Mouse (Mus musculus): ENCODE measurements around the gene Pdgfa. TPM values are rescaled to one million over a fixed set of nuclear protein-coding genes. Genes with fewer than 3 reads are reported as not detected.

Pdgfa gene
- polyA plus RNA-seq, 1 experiment from 2014 or later, result 17.5 TPM

DNA sequence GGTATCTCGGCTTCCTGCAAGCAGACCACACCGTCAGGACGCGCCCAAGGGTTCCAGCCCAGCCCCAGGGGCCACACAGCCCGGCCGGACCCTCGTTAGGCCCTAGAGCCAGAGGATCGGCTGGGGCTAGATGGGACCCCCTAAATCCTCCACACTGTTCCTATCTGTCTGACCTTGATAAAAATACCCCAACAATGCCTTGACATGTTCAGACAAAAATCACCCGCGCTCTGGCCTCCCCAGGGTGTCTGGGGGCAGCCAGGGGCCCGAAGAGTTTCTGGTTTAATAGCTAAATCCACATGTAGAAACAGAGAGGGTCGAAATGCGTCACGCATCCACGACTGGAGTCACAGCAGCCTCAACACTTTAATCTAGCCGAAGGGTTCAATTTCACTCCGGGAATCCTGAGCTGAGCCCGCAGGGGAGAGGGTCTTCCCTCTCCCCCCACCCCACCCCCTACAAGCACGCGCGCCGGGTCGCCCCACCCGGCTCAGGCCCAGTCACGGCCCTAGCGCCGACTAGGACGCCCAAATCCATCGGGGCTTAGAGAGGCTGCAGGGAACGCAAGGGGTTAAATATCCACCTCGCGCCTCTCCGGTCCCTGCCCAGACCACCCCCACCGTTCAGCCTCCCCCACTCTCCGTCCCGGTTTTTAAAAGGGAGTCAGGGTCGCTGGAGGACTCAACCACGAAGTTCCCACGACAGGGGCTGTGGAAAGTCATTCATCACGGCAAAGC lies 3.6 kb downstream of the Pdgfa start:
- 1% methylated on average over 40 of the region's 40 CpGs for WGBS
- ATAC-seq (replicated peaks), result no peak
- Histone ChIP-seq H3K4me3 (peak overlapping the region; percentile 84), H3K4me1 (peaks cover 59% of the 10 kb centered on the region), H3K27me3 (peaks cover 48% of the 10 kb centered on the region), H3K36me3 (no peaks in the 10 kb centered on the region), H3K9me3 (no peaks in the 10 kb centered on the region), H3K4me2 (replicated peaks) (peak overlapping the region; percentile 89), H3K27ac (replicated peaks) (no peak overlapping the region), H3K9ac (replicated peaks) (peak overlapping the region; percentile 77)

DNA sequence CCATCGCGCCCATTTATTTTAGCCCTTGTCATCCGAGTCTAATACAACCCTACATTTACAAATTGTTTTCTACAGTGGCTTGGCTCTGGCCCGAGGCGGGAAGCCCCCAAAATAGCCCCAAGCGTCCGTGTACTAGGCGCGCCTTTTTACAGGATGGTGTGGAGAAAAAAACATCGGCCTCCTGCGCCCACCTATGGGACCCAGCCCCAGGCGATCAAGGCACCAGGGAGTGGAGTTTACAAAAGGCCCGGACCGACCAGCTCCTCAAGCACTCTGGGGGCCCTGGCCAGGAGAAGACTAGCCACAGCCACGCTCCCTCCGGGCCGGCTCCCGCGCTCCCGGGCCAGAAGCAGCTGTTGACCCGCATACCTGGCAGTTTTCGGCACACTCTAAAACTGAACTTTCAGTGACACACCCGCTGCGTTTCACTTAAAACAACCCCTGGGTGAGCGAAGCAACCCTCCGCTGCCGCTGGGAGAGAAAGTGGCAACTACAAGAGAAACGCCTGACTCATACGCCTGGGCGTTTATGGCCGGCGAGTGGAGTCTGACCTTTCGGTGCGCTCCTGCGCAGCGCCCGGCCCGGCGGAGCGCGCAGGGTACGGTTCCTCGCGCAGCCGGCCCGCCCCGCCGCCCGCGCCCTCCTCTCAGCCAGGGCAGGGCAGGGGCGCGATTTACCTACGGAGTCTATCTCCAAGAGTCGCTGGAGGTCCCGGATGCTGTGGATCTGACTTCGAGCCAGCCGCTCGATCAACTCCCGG lies 4.4 kb downstream of the Pdgfa start:
- H3K4me3 ChIP-seq, result peak overlapping the region; percentile 84
- H3K4me1 ChIP-seq, result peaks cover 54% of the 10 kb centered on the region
- no peak for ATAC-seq (replicated peaks)
- peaks cover 41% of the 10 kb centered on the region for H3K27me3 ChIP-seq
- 4% methylated on average over 59 of the region's 59 CpGs for WGBS
- H3K36me3 ChIP-seq, result no peaks in the 10 kb centered on the region
- H3K27ac ChIP-seq (replicated peaks), result no peak overlapping the region
- H3K9ac ChIP-seq (replicated peaks), result peak overlapping the region; percentile 77
- peak overlapping the region; percentile 89 for H3K4me2 ChIP-seq (replicated peaks)
- H3K9me3 ChIP-seq, result no peaks in the 10 kb centered on the region

DNA sequence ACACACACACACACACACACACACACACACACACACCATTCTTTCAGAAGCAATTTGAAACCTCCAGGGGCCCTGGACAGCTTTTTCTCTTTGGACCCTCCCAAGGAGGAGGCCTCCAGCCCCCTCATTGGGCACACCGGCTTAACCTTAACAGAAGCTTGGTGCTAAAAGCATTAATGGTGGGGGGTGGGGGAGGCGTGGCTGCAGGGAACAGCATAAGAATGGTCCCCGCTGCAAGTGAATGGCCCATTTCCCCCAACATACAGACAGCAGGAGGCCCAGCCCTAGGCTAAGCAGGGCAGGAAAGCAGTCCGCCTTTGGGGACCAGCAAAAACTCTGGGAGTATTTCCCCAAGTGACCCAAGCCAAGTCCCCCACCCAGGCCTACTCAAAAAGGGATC lies 5.4 kb downstream of the Pdgfa start:
- no peaks in the 10 kb centered on the region for H3K9me3 ChIP-seq
- no peak overlapping the region for H3K4me2 ChIP-seq (replicated peaks)
- peaks cover 30% of the 10 kb centered on the region for H3K27me3 ChIP-seq
- ATAC-seq (replicated peaks), result no peak
- H3K4me3 ChIP-seq, result no peak overlapping the region
- H3K27ac ChIP-seq (replicated peaks), result no peak overlapping the region
- no peaks in the 10 kb centered on the region for H3K36me3 ChIP-seq
- H3K4me1 ChIP-seq, result peaks cover 44% of the 10 kb centered on the region
- 26% methylated on average over 4 of the region's 4 CpGs for WGBS
- no peak overlapping the region for H3K9ac ChIP-seq (replicated peaks)

DNA sequence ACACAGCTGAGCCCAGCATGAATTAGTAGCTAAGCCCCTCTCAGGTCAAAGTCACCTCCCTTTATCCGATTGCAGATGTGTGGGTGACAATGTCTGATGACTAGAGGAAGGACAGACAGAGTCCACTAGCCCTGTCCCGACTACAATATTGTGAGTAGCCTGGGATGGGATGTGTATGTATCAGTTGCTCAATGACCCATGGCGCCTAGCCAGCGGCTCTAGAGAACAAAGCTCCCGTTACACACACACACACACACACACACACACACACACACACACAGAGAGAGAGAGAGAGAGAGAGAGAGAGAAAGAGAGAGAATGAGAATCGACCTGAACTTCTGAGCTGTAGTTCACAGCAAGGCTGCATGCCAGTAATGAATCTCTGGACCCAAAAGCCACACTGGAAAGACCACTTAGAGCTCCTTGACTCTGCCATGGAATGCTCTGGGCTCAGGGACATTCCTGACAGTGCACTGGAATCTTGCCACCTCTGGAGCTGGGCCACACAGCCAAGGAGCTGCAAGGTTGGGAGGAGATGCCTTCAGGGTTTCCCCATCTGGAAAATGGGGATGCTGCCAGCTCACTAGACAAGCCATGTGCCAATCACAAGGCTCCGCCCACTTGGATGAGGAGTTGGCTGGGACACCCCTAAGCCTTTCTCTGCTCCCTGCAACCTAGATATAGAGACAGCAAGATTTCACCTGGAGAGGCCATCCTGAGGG lies 6.3 kb downstream of the Pdgfa start:
- no peaks in the 10 kb centered on the region for H3K9me3 ChIP-seq
- H3K36me3 ChIP-seq, result no peaks in the 10 kb centered on the region
- H3K4me1 ChIP-seq, result peaks cover 35% of the 10 kb centered on the region
- 69% methylated on average over 7 of the region's 7 CpGs for WGBS
- H3K9ac ChIP-seq (replicated peaks), result no peak overlapping the region
- no peak overlapping the region for H3K27ac ChIP-seq (replicated peaks)
- no peak overlapping the region for H3K4me3 ChIP-seq
- ATAC-seq (replicated peaks), result no peak
- no peak overlapping the region for H3K4me2 ChIP-seq (replicated peaks)
- H3K27me3 ChIP-seq, result peaks cover 21% of the 10 kb centered on the region

GRCm38 (mm10) chr5:138989567-138989966 lies 7.6 kb downstream of the Pdgfa start:
- 66% methylated on average over 6 of the region's 6 CpGs for WGBS
- no peak overlapping the region for H3K27ac ChIP-seq (replicated peaks)
- H3K27me3 ChIP-seq, result peaks cover 21% of the 10 kb centered on the region
- no peak overlapping the region for H3K4me3 ChIP-seq
- H3K4me1 ChIP-seq, result peaks cover 33% of the 10 kb centered on the region
- no peak overlapping the region for H3K4me2 ChIP-seq (replicated peaks)
- H3K36me3 ChIP-seq, result no peaks in the 10 kb centered on the region
- H3K9ac ChIP-seq (replicated peaks), result no peak overlapping the region
- H3K9me3 ChIP-seq, result no peaks in the 10 kb centered on the region
- ATAC-seq (replicated peaks), result no peak

- 0 out of 2 replicates have a peak, but pooled peaks have one; percentile 26 for ATAC-seq (replicated peaks)
Measured at GRCm38 (mm10) chr5:138988764-138989163, 8.4 kb downstream of the Pdgfa start.

GRCm38 (mm10) chr5:138987994-138988393 lies 9.2 kb downstream of the Pdgfa start:
- H3K4me3 ChIP-seq, result no peak overlapping the region
- no peaks in the 10 kb centered on the region for H3K9me3 ChIP-seq
- no peak overlapping the region for H3K27ac ChIP-seq (replicated peaks)
- H3K36me3 ChIP-seq, result no peaks in the 10 kb centered on the region
- H3K9ac ChIP-seq (replicated peaks), result no peak overlapping the region
- 63% methylated on average over 10 of the region's 10 CpGs for WGBS
- H3K4me1 ChIP-seq, result peaks cover 19% of the 10 kb centered on the region
- ATAC-seq (replicated peaks), result no peak
- H3K4me2 ChIP-seq (replicated peaks), result no peak overlapping the region
- peaks cover 18% of the 10 kb centered on the region for H3K27me3 ChIP-seq

More at GRCm38 (mm10) chr5:138988764-138989163, 8.4 kb downstream of the Pdgfa start:
- H3K27me3 ChIP-seq, result peaks cover 21% of the 10 kb centered on the region
- no peak overlapping the region for H3K27ac ChIP-seq (replicated peaks)
- no peaks in the 10 kb centered on the region for H3K36me3 ChIP-seq
- peaks cover 26% of the 10 kb centered on the region for H3K4me1 ChIP-seq
- no peak overlapping the region for H3K9ac ChIP-seq (replicated peaks)
- H3K4me3 ChIP-seq, result no peak overlapping the region
- 12% methylated on average over 9 of the region's 9 CpGs for WGBS
- no peak overlapping the region for H3K4me2 ChIP-seq (replicated peaks)
- H3K9me3 ChIP-seq, result no peaks in the 10 kb centered on the region

GRCm38 (mm10) chr5:138981921-138982320 lies 15.2 kb downstream of the Pdgfa start:
- Histone ChIP-seq H3K27me3 (no peaks in the 10 kb centered on the region), H3K36me3 (no peaks in the 10 kb centered on the region), H3K9ac (replicated peaks) (no peak overlapping the region), H3K4me3 (no peak overlapping the region), H3K9me3 (no peaks in the 10 kb centered on the region), H3K27ac (replicated peaks) (no peak overlapping the region), H3K4me1 (no peaks in the 10 kb centered on the region), H3K4me2 (replicated peaks) (no peak overlapping the region)
- WGBS, result 93% methylated on average over 8 of the region's 9 CpGs
- no peak for ATAC-seq (replicated peaks)

GRCm38 (mm10) chr5:138980608-138981007 lies 16.6 kb downstream of the Pdgfa start:
- no peak overlapping the region for H3K4me2 ChIP-seq (replicated peaks)
- 86% methylated on average over 9 of the region's 9 CpGs for WGBS
- no peaks in the 10 kb centered on the region for H3K27me3 ChIP-seq
- H3K27ac ChIP-seq (replicated peaks), result no peak overlapping the region
- no peak overlapping the region for H3K4me3 ChIP-seq
- no peaks in the 10 kb centered on the region for H3K36me3 ChIP-seq
- ATAC-seq (replicated peaks), result no peak
- no peak overlapping the region for H3K9ac ChIP-seq (replicated peaks)
- H3K4me1 ChIP-seq, result no peaks in the 10 kb centered on the region
- no peaks in the 10 kb centered on the region for H3K9me3 ChIP-seq

DNA sequence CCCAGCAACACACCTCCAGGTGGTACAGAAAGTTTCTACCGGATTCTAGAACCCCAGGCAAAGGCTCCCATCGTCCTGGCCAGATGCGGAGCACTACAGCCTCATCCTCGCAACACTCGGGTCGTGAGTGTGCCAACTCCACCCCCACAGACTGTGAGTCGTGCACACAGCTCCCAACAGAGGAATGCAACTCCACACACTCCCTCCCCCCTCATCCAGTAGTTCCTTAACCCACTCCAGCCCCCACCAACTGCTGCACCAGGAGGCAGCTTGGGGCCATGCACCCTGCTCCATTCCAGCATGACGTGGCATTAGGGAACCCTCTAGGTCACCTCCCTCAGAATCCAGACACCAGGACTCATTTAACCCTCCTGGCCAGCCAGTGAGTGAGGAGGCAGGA lies 17.3 kb downstream of the Pdgfa start:
- H3K4me3 ChIP-seq, result no peak overlapping the region
- no peak for ATAC-seq (replicated peaks)
- no peak overlapping the region for H3K27ac ChIP-seq (replicated peaks)
- H3K9ac ChIP-seq (replicated peaks), result no peak overlapping the region
- H3K9me3 ChIP-seq, result no peaks in the 10 kb centered on the region
- WGBS, result 81% methylated on average over 8 of the region's 8 CpGs
- H3K4me2 ChIP-seq (replicated peaks), result no peak overlapping the region
- H3K27me3 ChIP-seq, result no peaks in the 10 kb centered on the region
- no peaks in the 10 kb centered on the region for H3K36me3 ChIP-seq
- H3K4me1 ChIP-seq, result no peaks in the 10 kb centered on the region

GRCm38 (mm10) chr5:138977759-138978158 lies 19.4 kb downstream of the Pdgfa start:
- no peaks in the 10 kb centered on the region for H3K27me3 ChIP-seq
- no peak overlapping the region for H3K4me2 ChIP-seq (replicated peaks)
- WGBS, result 59% methylated on average over 3 of the region's 3 CpGs
- no peak overlapping the region for H3K9ac ChIP-seq (replicated peaks)
- H3K36me3 ChIP-seq, result no peaks in the 10 kb centered on the region
- H3K4me3 ChIP-seq, result no peak overlapping the region
- ATAC-seq (replicated peaks), result no peak
- H3K4me1 ChIP-seq, result no peaks in the 10 kb centered on the region
- no peaks in the 10 kb centered on the region for H3K9me3 ChIP-seq
- no peak overlapping the region for H3K27ac ChIP-seq (replicated peaks)

DNA sequence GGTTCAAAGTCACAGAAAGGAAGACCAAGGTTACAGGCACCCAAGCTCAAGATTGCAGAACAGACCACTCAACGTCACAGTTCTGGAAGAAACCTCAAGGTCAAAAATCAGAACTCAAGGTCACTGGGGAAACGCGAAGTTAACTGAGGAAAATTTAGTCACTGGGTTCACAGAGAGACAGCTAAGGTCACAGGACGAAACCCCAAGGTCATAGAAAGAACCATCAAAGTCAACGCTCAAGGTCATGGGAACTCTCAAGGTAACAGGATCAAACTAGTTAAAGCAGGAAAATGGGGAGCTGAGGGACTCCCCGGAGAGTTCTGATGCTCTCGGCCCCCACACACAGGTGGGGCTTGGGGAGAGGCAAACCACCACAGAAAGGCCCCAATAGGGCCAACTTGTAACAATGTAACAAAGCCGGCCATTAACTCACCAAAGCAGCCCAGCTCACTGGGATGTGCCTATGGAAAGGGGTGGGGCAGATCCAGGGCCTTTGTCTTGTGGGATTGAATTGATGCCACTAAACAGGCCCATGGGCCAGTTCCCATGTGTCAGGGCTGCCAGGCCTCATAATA lies 22.2 kb downstream of the Pdgfa start:
- WGBS, result 85% methylated on average over 8 of the region's 8 CpGs
- no peak overlapping the region for H3K27ac ChIP-seq (replicated peaks)
- no peak overlapping the region for H3K9ac ChIP-seq (replicated peaks)
- no peak for ATAC-seq (replicated peaks)
- H3K4me1 ChIP-seq, result peaks cover 4% of the 10 kb centered on the region
- H3K4me2 ChIP-seq (replicated peaks), result no peak overlapping the region
- no peaks in the 10 kb centered on the region for H3K27me3 ChIP-seq
- H3K36me3 ChIP-seq, result no peaks in the 10 kb centered on the region
- no peaks in the 10 kb centered on the region for H3K9me3 ChIP-seq
- no peak overlapping the region for H3K4me3 ChIP-seq
